Mouse (Mus musculus) limb, embryonic 12.5 days (tissue): Measurements from ENCODE around the gene Chst8. TPM values are rescaled to one million over a fixed set of nuclear protein-coding genes. Genes with fewer than 3 reads are reported as not detected.
A peak's percentile ranks its signal among the peaks of the same experiment; 100 is the strongest.

Experiments
- ATAC-seq: fragments of 200-750 bp; cut with Nextera tagmentation; 2 replicates; pipeline ENCODE4 v1.8.0; 2017; ENCODE audit warnings: low read depth, moderate TSS enrichment; ENCODE audit not compliant: insufficient number of reproducible peaks, insufficient read depth, low FRiP score, low TSS enrichment
- H3K27ac ChIP-seq: fragments of 300-500 bp; sonication (generic); 2 replicates; pipeline ENCODE4 v1.5.1; 2016; ENCODE audit warnings: mild to moderate bottlenecking, moderate library complexity
- H3K27me3 ChIP-seq: fragments of 300-500 bp; sonication (generic); 2 replicates; pipeline ENCODE4 v1.6.1; 2016; ENCODE audit warnings: mild to moderate bottlenecking, moderate library complexity
- H3K36me3 ChIP-seq: fragments of 300-500 bp; sonication (generic); 2 replicates; pipeline ENCODE4 v1.6.1; 2016; ENCODE audit warnings: mild to moderate bottlenecking, moderate library complexity
- H3K4me1 ChIP-seq: fragments of 300-500 bp; sonication (generic); replicated peaks from 2 replicates; pipeline ENCODE4 v1.6.1; 2016
- H3K4me2 ChIP-seq: fragments of 300-500 bp; sonication (generic); 2 replicates; pipeline ENCODE4 v1.6.1; 2016; ENCODE audit warnings: mild to moderate bottlenecking, moderate library complexity
- H3K4me3 ChIP-seq: fragments of 300-500 bp; sonication (generic); replicated peaks from 2 replicates; pipeline ENCODE4 v1.5.1; 2016; ENCODE audit warnings: mild to moderate bottlenecking
- H3K9ac ChIP-seq: fragments of 300-500 bp; sonication (generic); replicated peaks from 2 replicates; pipeline ENCODE4 v1.6.1; 2016; ENCODE audit warnings: mild to moderate bottlenecking, moderate library complexity
- H3K9me3 ChIP-seq: fragments of 300-500 bp; sonication (generic); 2 replicates; pipeline ENCODE4 v1.6.1; 2016; ENCODE audit warnings: mild to moderate bottlenecking, moderate library complexity
- WGBS: fragments of 180-500 bp; shearing (Covaris S2); methylation state at CpG from one replicate; pipeline ENCODE4 v1.1.7; 2016; 5-methylcytosine and 5-hydroxymethylcytosine counted together
- polyA plus RNA-seq: library from polyadenylated mRNA; unstranded; fragments of >200 nt; fragmentation: Nextera tagmentation; extraction: Ambion mirVana; gene quantifications from 2 replicates; pipeline ENCODE4 v1.2.1, GENCODE M21; 2016

Gene Chst8
- polyA plus RNA-seq, 1 experiment from 2014 or later, result 4.1 TPM

- Histone ChIP-seq H3K27me3 (no peaks in the 10 kb centered on the region), H3K4me3 (no peak overlapping the region), H3K27ac (no peak overlapping the region), H3K9ac (no peak overlapping the region), H3K9me3 (peaks cover 13% of the 10 kb centered on the region), H3K4me2 (no peak overlapping the region), H3K36me3 (no peaks in the 10 kb centered on the region), H3K4me1 (peaks cover 25% of the 10 kb centered on the region)
- no peak for ATAC-seq
- 78% methylated on average over 12 of the region's 12 CpGs for WGBS
Observed at GRCm38 (mm10) chr7:34775659-34776058, 36.9 kb downstream of the Chst8 start.

GRCm38 (mm10) chr7:34774947-34775346 lies 37.6 kb downstream of the Chst8 start:
- no peak for ATAC-seq
- no peak overlapping the region for H3K4me2 ChIP-seq
- WGBS, result 85% methylated on average over 4 of the region's 4 CpGs
- no peak overlapping the region for H3K27ac ChIP-seq
- no peak overlapping the region for H3K9ac ChIP-seq
- H3K27me3 ChIP-seq, result no peaks in the 10 kb centered on the region
- H3K4me3 ChIP-seq, result no peak overlapping the region
- peaks cover 25% of the 10 kb centered on the region for H3K4me1 ChIP-seq
- peaks cover 6% of the 10 kb centered on the region for H3K9me3 ChIP-seq
- H3K36me3 ChIP-seq, result no peaks in the 10 kb centered on the region

DNA sequence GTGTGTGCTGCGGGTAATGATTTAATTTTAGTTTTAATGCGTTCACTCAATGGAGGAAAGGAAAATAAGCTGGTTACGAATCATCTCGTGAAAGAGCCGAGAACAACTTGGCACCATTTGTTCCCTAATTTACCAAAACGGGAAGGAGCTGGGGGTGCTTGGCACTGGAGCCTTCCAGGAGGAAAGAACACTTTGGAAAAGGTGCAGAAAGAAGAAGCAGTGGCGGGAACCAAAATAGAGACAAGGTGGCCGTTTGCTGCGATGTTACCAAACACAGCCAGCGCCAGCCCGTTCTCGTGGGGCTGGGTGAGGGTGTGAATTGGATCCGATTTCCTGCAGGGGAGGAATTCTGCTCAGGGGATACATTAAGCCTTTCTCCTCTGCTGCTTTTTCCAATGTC lies 38.5 kb downstream of the Chst8 start:
- H3K4me2 ChIP-seq, result peak overlapping the region; percentile 52
- H3K36me3 ChIP-seq, result no peaks in the 10 kb centered on the region
- peaks cover 25% of the 10 kb centered on the region for H3K4me1 ChIP-seq
- peak overlapping the region; percentile 17; the same call in 1 of the 2 replicates for H3K4me3 ChIP-seq
- H3K9me3 ChIP-seq, result peaks cover 5% of the 10 kb centered on the region
- 9% methylated on average over 13 of the region's 13 CpGs for WGBS
- ATAC-seq, result no peak
- H3K9ac ChIP-seq, result peak overlapping the region; percentile 45; the same call in 1 of the 2 replicates
- H3K27ac ChIP-seq, result no peak overlapping the region
- no peaks in the 10 kb centered on the region for H3K27me3 ChIP-seq

GRCm38 (mm10) chr7:34773309-34773708 lies 39.2 kb downstream of the Chst8 start:
- WGBS, result 70% methylated on average over 5 of the region's 5 CpGs

DNA sequence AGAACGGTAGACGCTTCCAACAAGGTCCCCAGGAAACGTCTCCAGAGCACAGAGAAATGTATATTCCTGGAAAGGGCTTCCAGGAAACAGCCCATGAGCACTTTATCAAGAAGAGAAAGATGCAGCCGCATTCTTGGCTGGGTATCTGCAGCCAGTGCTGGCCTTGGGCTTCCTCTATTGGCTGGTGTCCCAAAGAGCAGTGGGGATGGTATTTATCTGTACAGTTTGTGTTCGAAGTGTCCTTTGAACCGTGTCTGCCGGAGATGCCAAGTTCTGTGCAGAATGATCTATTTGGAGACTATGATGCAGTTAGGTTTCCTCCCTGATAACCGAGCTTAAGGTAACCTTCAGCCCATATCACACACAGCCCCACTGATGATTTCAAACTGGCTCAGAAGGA lies 43.0 kb downstream of the Chst8 start:
- no peak overlapping the region for H3K4me3 ChIP-seq
- H3K27me3 ChIP-seq, result no peaks in the 10 kb centered on the region
- no peaks in the 10 kb centered on the region for H3K36me3 ChIP-seq
- H3K27ac ChIP-seq, result no peak overlapping the region
- H3K4me1 ChIP-seq, result peaks cover 21% of the 10 kb centered on the region
- no peak overlapping the region for H3K9ac ChIP-seq
- no peak for ATAC-seq
- no peak overlapping the region for H3K4me2 ChIP-seq
- H3K9me3 ChIP-seq, result no peaks in the 10 kb centered on the region
- 84% methylated on average over 8 of the region's 8 CpGs for WGBS

More at GRCm38 (mm10) chr7:34773309-34773708, 39.2 kb downstream of the Chst8 start:
- Histone ChIP-seq H3K27me3 (no peaks in the 10 kb centered on the region), H3K9ac (no peak overlapping the region), H3K4me3 (no peak overlapping the region), H3K36me3 (no peaks in the 10 kb centered on the region), H3K27ac (no peak overlapping the region), H3K4me1 (peaks cover 18% of the 10 kb centered on the region), H3K9me3 (peaks cover 5% of the 10 kb centered on the region), H3K4me2 (peak overlapping the region; percentile 52; the same call in 1 of the 2 replicates)
- no peak for ATAC-seq

GRCm38 (mm10) chr7:34764250-34765148 lies 48.0 kb downstream of the Chst8 start:
- Histone ChIP-seq H3K4me3 (no peak overlapping the region), H3K27ac (peak overlapping the region; percentile 4; the same call in 1 of the 2 replicates), H3K4me1 (peaks cover 16% of the 10 kb centered on the region), H3K9me3 (no peaks in the 10 kb centered on the region), H3K4me2 (peak overlapping the region; percentile 3; the same call in 1 of the 2 replicates), H3K27me3 (no peaks in the 10 kb centered on the region), H3K36me3 (no peaks in the 10 kb centered on the region), H3K9ac (no peak overlapping the region; the same call in 1 of the 2 replicates)
- WGBS, result 14% methylated on average over 18 of the region's 18 CpGs
- ATAC-seq, result peak; percentile 50; the same call in 1 of the 2 replicates

DNA sequence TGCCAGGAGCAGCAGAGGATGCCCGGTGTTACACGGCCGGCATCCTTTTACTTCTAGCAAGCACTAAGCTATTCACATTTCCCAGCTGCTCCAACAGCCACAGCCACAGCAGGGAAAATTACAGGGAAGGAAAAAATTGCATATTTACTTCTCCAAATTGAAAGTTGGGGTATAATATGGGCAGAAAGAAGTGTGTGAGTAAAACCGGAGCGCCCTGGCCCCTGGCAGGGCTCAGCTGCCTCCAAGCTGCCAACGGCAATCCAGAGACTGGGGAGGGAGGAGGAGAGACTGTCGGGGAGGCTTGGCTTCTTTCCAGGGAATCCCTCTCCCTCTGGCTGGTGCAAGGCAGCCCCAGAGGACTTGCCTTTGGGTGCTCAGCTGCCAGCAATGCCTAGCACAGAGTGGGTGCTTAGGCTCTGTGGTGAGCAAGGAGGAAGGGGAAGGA lies 53.1 kb downstream of the Chst8 start:
- Histone ChIP-seq H3K27ac (no peak overlapping the region), H3K27me3 (no peaks in the 10 kb centered on the region), H3K9ac (no peak overlapping the region), H3K4me3 (no peak overlapping the region), H3K9me3 (peaks cover 4% of the 10 kb centered on the region; the same call in 1 of the 2 replicates), H3K4me1 (peaks cover 5% of the 10 kb centered on the region), H3K36me3 (no peaks in the 10 kb centered on the region), H3K4me2 (no peak overlapping the region)
- no peak for ATAC-seq
- WGBS, result 70% methylated on average over 7 of the region's 7 CpGs

DNA sequence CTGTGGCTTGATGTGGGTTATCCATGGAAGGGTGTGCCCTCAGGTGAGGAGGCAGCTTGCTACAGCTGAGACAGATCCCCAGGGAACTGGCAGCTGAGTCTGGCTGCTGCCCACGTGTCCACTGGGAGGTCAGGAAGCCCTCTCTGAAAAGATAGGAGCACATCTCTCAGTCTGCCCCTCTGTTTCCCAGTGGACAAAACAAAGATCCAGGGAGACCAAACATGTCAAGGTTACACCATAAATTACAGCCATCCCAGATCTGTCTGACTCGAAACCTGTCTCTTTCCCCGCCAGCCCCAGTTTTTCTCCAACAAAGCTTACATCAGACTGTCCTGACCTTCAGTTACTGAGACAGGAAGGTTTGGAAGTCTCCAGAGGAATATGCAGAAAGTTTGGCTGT lies 53.8 kb downstream of the Chst8 start:
- no peak for ATAC-seq
- H3K9ac ChIP-seq, result no peak overlapping the region
- WGBS, result 62% methylated on average over 3 of the region's 3 CpGs
- H3K36me3 ChIP-seq, result no peaks in the 10 kb centered on the region
- H3K4me1 ChIP-seq, result peaks cover 4% of the 10 kb centered on the region; the same call in 1 of the 2 replicates
- no peaks in the 10 kb centered on the region for H3K27me3 ChIP-seq
- no peak overlapping the region for H3K27ac ChIP-seq
- peaks cover 4% of the 10 kb centered on the region; the same call in 1 of the 2 replicates for H3K9me3 ChIP-seq
- H3K4me3 ChIP-seq, result no peak overlapping the region
- no peak overlapping the region for H3K4me2 ChIP-seq

DNA sequence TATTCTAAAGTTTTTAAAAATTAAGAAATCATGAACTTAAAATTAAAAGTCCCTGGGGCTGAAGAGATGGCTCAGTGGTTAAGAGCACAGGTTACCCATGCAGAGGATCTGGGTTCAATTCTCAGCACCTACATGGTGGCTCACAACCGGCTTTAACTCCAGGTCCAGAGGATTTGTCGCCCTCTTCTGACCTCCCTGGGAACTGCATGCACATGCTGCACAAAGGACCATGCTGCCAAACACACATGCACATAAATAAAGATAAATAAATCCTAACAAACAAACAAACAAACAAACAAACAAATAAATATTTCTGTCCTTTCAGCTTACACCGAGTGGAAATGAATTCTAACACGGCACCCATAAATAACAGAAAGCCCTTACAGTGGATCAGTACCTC lies 55.0 kb downstream of the Chst8 start:
- no peak overlapping the region for H3K9ac ChIP-seq
- 86% methylated on average over 4 of the region's 4 CpGs for WGBS
- H3K36me3 ChIP-seq, result no peaks in the 10 kb centered on the region
- peaks cover 4% of the 10 kb centered on the region; the same call in 1 of the 2 replicates for H3K9me3 ChIP-seq
- no peak overlapping the region for H3K4me3 ChIP-seq
- H3K4me2 ChIP-seq, result no peak overlapping the region
- H3K4me1 ChIP-seq, result peaks cover 14% of the 10 kb centered on the region; the same call in 1 of the 2 replicates
- no peak overlapping the region for H3K27ac ChIP-seq
- no peak for ATAC-seq
- H3K27me3 ChIP-seq, result no peaks in the 10 kb centered on the region

GRCm38 (mm10) chr7:34753140-34753886 lies 59.2 kb downstream of the Chst8 start:
- Histone ChIP-seq H3K27ac (no peak overlapping the region), H3K4me2 (no peak overlapping the region), H3K4me1 (peaks cover 38% of the 10 kb centered on the region), H3K9ac (no peak overlapping the region), H3K27me3 (no peaks in the 10 kb centered on the region), H3K36me3 (no peaks in the 10 kb centered on the region), H3K9me3 (peaks cover 9% of the 10 kb centered on the region; the same call in 1 of the 2 replicates), H3K4me3 (no peak overlapping the region)
- WGBS, result 56% methylated on average over 32 of the region's 32 CpGs
- ATAC-seq, result no peak
